Mouse (Mus musculus) heart, postnatal 14 days (tissue): ENCODE data around the gene Trappc11. TPM values are rescaled to one million over a fixed set of nuclear protein-coding genes. Genes with fewer than 3 reads are reported as not detected.
A peak's percentile ranks its signal among the peaks of the same experiment; 100 is the strongest.
"Not testable (repeated sequence)": the region's sequence is repeated elsewhere in the genome, so short reads cannot be mapped to it uniquely, and the experiment has no call there.

Source experiments
- DNase-seq, 2 experiments: peaks; one replicate each; pipeline ENCODE4 v3.0.0; 2021 to 2022
- intact Hi-C: fragments of 180-260 bp; cut with DNase I; formaldehyde crosslinking; loops from one replicate; pipeline ENCODE4 v1.15.1; 2025
- total RNA-seq, 2 experiments: library from RNA; stranded (reverse); gene quantifications; 2 replicates each; pipeline ENCODE4 v1.2.3; 2021

Trappc11 gene
- total RNA-seq, 2 experiments from 2014 or later: 21.8 to 22.4 TPM

DNA sequence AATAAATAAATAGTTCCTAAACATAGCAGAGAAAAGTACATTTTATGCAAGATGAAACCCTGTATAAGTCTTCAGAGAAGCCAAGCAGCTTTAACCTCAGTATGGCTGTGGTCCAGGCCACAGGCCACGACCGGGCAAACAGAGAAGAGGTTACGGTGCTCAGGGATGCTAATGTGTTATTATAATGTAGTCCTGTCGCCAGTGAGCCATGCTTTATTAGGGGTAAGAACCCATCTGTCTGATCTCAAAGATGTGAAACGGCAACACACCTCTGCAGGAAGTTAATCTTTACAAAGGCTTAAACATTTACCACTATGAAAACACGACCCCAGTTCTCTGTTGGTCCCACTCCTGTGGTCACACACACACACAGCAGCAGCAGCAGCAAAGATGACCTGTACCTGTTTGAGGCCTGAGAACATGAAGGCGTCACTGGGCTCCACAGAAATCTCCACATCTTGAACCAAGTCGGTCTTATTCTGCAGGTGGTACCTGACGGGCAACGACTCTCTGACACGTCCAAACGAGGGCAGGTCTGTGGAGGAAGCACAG is 38.6 kb downstream of the Trappc11 start:
- intact Hi-C loops: loop anchor here (10.0 kb wide), 1 partner anchor 480 kb away; no protein-coding TSS in a partner anchor

DNA sequence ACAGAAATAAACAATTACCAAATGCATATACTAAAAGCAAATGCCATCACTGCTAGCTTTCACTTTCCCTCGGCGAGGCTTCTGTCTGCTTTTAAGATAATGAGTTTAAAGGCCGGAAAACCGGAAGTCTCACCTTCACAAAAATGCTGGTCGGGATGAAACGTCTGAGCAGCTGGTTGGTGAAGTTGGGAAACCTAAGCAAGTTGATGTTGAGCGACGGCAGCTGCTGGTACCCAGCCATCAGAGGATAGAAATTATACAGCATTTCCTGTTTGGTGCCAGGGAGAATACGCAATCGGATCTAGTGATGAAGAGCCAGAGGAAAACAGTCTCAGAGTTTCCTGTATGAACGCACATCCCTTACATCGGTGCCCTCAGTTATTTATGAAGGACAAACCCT is 40.2 kb downstream of the Trappc11 start:
- intact Hi-C loops: loop anchor here (10.0 kb wide), 1 partner anchor 478 kb away; no protein-coding TSS in a partner anchor
- DNase-seq: no peak

More for the DNA sequence above, 38.6 kb downstream of the Trappc11 start:
- no peak for DNase-seq

DNA sequence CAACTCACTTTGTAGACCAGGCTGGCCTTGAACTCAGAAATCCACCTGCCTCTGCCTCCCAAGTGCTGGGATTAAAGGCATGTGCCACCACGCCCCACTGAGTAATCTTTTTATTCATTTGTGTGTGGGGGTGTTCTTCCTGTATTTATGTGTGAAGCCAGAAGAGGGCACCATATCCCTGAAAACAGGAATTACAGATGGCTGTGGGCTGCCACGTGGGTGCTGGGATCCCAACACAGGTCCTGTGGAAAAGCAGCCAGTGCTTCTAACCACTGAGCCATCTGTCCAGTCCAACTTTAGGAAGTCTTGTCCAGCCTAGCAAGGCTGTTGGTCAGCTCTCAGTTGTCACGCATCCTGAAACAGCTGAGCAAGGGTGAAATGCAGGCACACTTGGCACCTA is 46.0 kb downstream of the Trappc11 start:
- intact Hi-C loops: no loop called here
- DNase-seq: no peak

DNA sequence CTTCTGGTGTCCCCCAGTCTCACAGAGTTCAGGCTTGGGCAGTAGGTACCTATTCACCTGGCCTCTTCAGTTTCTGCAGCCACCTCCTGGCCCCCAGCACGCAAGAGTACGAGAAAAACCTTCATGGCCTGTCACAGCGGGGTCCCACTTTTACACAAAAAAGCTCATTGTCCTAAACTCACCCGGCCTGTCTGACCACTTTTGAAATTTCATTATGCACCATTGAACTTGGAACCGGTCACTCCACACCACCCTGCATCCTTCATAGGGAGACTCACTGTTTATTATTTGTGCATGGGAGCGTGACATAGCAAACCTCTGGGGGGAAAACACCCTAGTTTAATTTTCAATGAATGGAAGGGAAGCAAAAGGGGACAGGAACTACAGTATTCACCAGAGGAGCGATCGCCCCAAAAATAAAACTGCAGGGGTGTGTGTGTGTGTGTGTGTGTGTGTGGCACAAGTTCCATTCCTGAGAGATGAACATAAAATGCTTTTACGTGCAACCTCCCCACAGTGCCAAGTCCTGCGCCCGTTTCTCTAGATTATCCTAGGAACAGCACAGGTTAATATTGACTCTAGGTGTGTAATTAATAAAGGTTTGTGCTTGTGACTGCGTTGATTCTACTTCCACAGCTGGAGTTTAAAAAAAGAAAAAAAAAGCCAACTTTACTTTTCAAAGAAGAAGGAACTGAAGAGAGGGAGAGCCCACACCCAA is 50.8 kb downstream of the Trappc11 start:
- intact Hi-C loops: no loop called here
- no peak for DNase-seq

DNA sequence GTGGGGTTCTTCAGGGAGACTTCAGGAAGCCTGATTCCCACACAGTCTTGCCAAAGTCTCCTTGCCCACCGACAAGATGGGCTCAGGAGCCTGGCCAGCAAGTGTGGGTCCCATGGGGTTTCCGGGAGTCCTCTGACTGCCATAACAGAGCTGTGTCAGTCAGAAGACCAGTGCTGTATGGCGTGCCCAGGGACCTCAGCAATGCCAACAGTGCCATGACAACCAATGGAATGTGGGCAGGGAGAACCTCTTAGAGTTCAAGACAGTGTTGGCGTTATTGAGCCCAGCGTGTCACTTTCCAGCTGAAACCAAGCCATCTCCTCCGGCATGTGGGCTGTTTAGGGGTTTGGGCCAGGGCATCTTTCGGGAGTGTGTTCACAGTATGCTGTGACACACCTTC is 53.2 kb downstream of the Trappc11 start:
- intact Hi-C loops: no loop called here
- DNase-seq: no peak

DNA sequence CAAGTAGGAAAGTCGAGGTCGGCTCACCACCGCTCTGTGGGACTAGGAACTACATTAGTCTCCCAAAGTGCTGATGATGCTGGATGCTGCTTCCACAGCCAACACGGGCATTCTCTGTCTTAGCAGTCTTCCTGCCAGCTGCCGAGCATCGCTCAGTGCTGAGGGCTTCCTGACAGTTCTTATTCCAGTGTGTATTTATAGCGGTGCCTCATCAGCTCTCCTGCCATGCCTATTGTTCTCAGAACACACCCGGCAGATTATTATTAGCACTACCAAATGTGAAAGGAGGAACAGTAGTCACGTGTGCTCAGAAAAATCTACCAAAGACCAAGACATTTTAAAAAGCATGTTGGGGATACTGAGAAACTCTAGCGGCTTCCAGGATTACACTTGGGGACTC is 71.6 kb downstream of the Trappc11 start:
- peak; percentile 36 to 43 for DNase-seq
- intact Hi-C loops: no loop called here

DNA sequence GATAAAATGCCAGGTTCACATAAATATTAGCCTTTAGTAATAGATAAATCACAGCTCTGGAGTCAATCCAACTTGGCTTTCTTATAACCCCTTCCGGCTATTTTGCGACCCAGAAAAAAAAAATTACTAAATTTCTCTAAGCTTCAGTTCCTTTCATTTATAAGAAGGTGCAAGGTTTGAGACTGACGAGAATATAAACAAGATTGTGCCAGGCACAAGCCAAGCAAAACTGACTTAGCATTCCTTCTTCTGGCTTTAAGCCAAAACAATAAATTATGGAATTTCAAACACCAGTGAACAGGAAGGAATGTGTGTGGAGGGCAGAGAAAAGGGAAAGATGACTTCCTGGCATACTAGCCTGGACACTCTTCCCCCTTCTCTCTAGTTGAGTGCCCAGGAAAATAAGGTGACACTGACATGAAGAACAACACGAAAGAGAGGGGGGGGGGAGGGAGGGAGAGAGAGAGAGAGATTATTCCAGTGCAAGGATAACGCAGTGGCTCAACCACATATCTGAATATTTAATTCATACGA is 74.0 kb downstream of the Trappc11 start:
- intact Hi-C loops: no loop called here
- DNase-seq: no peak

DNA sequence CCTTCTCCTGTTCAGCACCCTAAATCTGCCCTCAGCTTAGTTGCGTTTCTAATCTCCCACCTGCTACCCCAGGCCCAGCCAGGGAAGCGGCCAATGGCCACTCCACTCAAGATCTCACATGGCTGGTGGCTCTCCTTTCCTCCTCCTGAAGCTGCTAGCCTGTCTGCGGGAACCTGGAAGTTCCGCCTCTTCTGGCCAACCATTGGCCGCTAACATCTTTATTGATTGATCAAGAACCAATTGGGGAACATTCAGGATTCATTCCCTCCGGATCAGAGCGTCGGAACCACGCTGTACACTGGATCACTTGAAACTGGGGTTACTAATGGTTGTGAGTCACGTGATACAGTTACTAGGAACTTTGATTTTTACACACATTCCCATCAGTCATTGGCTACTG is 74.7 kb downstream of the Trappc11 start:
- no peak for DNase-seq
- intact Hi-C loops: no loop called here

DNA sequence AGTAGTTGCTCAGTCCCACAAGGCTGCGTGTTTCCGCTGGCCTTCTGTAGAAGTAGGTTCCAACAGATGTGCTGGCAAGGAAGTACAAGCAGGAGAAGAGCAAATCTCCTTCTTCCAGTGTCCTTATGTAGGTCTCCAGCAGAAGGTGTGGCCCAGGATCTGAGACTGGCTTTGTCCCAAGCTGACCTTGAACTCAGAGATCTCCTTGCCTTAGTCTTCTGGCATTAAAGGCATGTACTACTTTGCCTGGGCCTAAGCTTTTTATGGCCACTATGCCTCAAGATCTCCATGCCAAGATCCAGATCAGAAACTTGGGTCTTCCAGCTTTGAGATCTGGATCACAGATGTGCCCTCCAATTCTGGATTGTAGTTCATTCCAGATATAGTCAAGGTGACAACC is 84.1 kb downstream of the Trappc11 start:
- DNase-seq, intact Hi-C loops: not testable (repeated sequence)

DNA sequence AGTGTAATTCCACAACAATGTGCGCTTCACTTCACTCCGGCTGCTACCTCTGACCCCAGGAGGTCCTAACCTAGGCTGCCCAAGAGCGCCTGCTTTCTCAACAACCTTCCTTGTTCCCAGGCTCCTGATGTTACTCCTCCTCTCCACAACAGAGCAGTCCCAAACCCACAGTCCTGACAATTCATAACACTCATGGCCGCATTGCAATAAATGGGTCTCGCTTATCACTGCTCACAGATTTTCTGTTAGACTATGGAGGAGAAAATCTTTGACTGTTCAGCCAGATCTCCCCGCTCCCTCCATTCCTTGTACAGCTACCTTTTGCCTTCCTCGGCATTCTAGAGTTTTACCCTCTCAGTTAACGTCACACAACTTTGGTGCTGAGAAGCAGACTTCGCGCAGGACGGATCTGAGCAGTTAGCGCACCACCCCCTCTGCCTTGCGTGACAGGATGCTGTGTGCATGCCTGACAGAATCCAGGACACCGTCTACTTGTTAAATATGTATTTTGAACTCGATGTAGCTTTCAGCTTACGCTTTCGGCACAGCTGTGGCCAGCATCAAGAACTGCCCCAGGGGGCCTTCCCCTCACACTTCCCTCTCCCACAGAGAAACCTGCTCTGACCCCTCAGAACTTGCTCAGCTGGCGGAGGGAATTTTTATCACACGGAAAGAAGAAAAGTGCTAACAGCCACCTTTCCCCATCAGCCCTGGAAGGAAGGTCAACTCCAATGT is 86.8 kb downstream of the Trappc11 start, which contains the start of gene Stox2:
Gene Stox2 (minus strand): TSS at position 51 of the 735 bp plus-strand sequence.
- intact Hi-C loops: no loop called here
- no peak for DNase-seq

Other genes starting within 250 kb of the Trappc11 start
- gene Stox2, start 87.1 kb downstream of the Trappc11 start, total RNA-seq: 10 to 100 TPM; 16.9 to 19.2 TPM
- 10 to 100 TPM; 48.4 to 60.7 TPM for gene Rwdd4a, start 194 bp upstream of the Trappc11 start, total RNA-seq
- gene Ing2, start 142.1 kb upstream of the Trappc11 start, total RNA-seq: 1 to 10 TPM; 8.9 to 9.1 TPM
- gene Cdkn2aip, start 180.5 kb upstream of the Trappc11 start, total RNA-seq: 10 to 100 TPM; 11.0 to 11.6 TPM